Mouse (Mus musculus) liver, adult 2 months (tissue): ENCODE data around the gene Cbr1.

ENCODE experiments used
- CTCF ChIP-seq: fragments of 200-500 bp; IDR thresholded peaks from 2 replicates; pipeline ENCODE4 v1.5.1; 2011; ENCODE audit warnings: low read depth, low read length, control low read depth
- POLR2A ChIP-seq: fragments of 200-500 bp; IDR thresholded peaks from 2 replicates; pipeline ENCODE4 v1.6.1; 2011; ENCODE audit warnings: low read length, control low read depth; ENCODE audit not compliant: insufficient read depth; ENCODE audit errors: extremely low read depth

- TF ChIP-seq CTCF: no peak
- TF ChIP-seq POLR2A: no peak
Observed at GRCm38 (mm10) chr16:93574521-93575191, 31.0 kb upstream of the Cbr1 start.
